9 mouse cellular contexts compared by ENCODE assay signal in genomic region chr1:191186386-191186770, GRCm38 (mm10). TPM values are rescaled to one million over a fixed set of nuclear protein-coding genes. Genes with fewer than 3 reads are reported as not detected.
DNase-seq lines count a peak whose midpoint lies in the region; ATAC-seq and TF ChIP-seq lines count a peak whose summit lies in the region.
"Had no signal": no experiment of that assay in that cellular context is flagged by ENCODE, and none has a peak within 500 bp of the region (broad histone marks: within the 10 kb centered on the region; RNA-seq: fewer than 3 reads in every experiment).

No protein-coding gene starts in this region.

- TF ChIP-seq POLR2A in kidney, adult 2 months (IDR thresholded peaks at IDR 0.05; ENCODE audit: low read depth, low read length), result no peak
- TF ChIP-seq POLR2A in thymus, adult 2 months (IDR thresholded peaks at IDR 0.05; ENCODE audit: control insufficient read depth, extremely low read depth, insufficient read depth, low read length, poor library complexity), result no peak

- intact Hi-C loops in heart, postnatal 25 days (cut with DNase I), result no loop called here
- intact Hi-C loops in gastrocnemius, postnatal 14 days (cut with DNase I; ENCODE audit: low total_unique reads), result no loop called here

- H3K9ac ChIP-seq in lung, embryonic 16.5 days (ENCODE audit: low read length), result no peak overlapping the region
- no peak overlapping the region for H3K9ac ChIP-seq in stomach, postnatal 0 days (ENCODE audit: low read length)

- ATAC-seq in lung, embryonic 16.5 days (ENCODE audit: low read depth), result no peak
- no peak for ATAC-seq in stomach, postnatal 0 days (ENCODE audit: low FRiP score, low TSS enrichment)
- ATAC-seq in monocyte, adult 5-6 weeks (replicated peaks; ENCODE audit: insufficient number of reproducible peaks, low FRiP score, low TSS enrichment, poor library complexity, severe bottlenecking), result no peak

- H3K27ac ChIP-seq in kidney, adult 2 months (ENCODE audit: insufficient read depth, low read depth, low read length), result no peak overlapping the region
- no peak overlapping the region for H3K27ac ChIP-seq in lung, embryonic 16.5 days (ENCODE audit: low read length)
- peak overlapping the region; percentile 40 for H3K27ac ChIP-seq in stomach, postnatal 0 days (replicated peaks)
- no peak overlapping the region for H3K27ac ChIP-seq in thymus, adult 2 months (ENCODE audit: control insufficient read depth, insufficient read depth, low read length)

- no peaks in the 10 kb centered on the region for H3K36me3 ChIP-seq in kidney, adult 2 months (ENCODE audit: control insufficient read depth, insufficient read depth, low read length)
- no peaks in the 10 kb centered on the region for H3K36me3 ChIP-seq in lung, embryonic 16.5 days (ENCODE audit: control insufficient read depth, insufficient read depth, low read length)
- H3K36me3 ChIP-seq in stomach, postnatal 0 days (ENCODE audit: control insufficient read depth, insufficient read depth, low read length), result no peaks in the 10 kb centered on the region
- H3K36me3 ChIP-seq in thymus, adult 2 months (ENCODE audit: control insufficient read depth, insufficient read depth, low read length), result no peaks in the 10 kb centered on the region

- H3K4me3 ChIP-seq in kidney, adult 2 months (ENCODE audit: insufficient read depth, low read depth, low read length), result no peak overlapping the region
- H3K4me3 ChIP-seq in lung, embryonic 16.5 days (ENCODE audit: low read length), result peak overlapping the region; percentile 66; the same call in 1 of the 2 replicates
- H3K4me3 ChIP-seq in stomach, postnatal 0 days (ENCODE audit: low read depth, low read length), result no peak overlapping the region
- H3K4me3 ChIP-seq in thymus, adult 2 months (ENCODE audit: control insufficient read depth, insufficient read depth, low read length), result no peak overlapping the region

- 0 out of 2 replicates have a peak, but pooled peaks cover 1% of the 10 kb centered on the region for H3K27me3 ChIP-seq in kidney, adult 2 months (replicated peaks; ENCODE audit: control insufficient read depth, insufficient read depth, low read length)
- peaks cover 21% of the 10 kb centered on the region for H3K27me3 ChIP-seq in lung, embryonic 16.5 days (ENCODE audit: control insufficient read depth, insufficient read depth, low read depth, low read length)
- H3K27me3 ChIP-seq in stomach, postnatal 0 days (ENCODE audit: control insufficient read depth, insufficient read depth, low read length), result 0 out of 2 replicates have a peak, but pooled peaks cover 3% of the 10 kb centered on the region
- peaks cover 22% of the 10 kb centered on the region for H3K27me3 ChIP-seq in thymus, adult 2 months (ENCODE audit: control insufficient read depth, insufficient read depth, low read length)

- no peak for TF ChIP-seq CTCF in kidney, adult 2 months (conservative IDR thresholded peaks at IDR 0.05; ENCODE audit: insufficient read depth, insufficient read length, low read depth, low read length)
- TF ChIP-seq CTCF in stomach, postnatal 0 days (IDR thresholded peaks at IDR 0.05; ENCODE audit: low read depth), result 0 out of 2 replicates have a peak, but pooled peaks have one; percentile 26
- no peak for TF ChIP-seq CTCF in thymus, adult 2 months (IDR thresholded peaks at IDR 0.05; ENCODE audit: borderline replicate concordance, control insufficient read depth, extremely low read depth, insufficient read depth, low read length, poor library complexity)

- H3K4me2 ChIP-seq in lung, embryonic 16.5 days (ENCODE audit: low read depth, low read length), result peak overlapping the region; percentile 100
- H3K4me2 ChIP-seq in stomach, postnatal 0 days (replicated peaks; ENCODE audit: low read depth), result peak overlapping the region; percentile 91

- H3K9me3 ChIP-seq in lung, embryonic 16.5 days (ENCODE audit: control insufficient read depth, low read length), result no peaks in the 10 kb centered on the region
- no peaks in the 10 kb centered on the region for H3K9me3 ChIP-seq in stomach, postnatal 0 days (ENCODE audit: control insufficient read depth, low read length)

- no peak for TF ChIP-seq EP300 in stomach, postnatal 0 days (optimal IDR thresholded peaks at IDR 0.05)

- 21% methylated on average over 7 of the region's 7 CpGs for WGBS in kidney, adult 2 months
- WGBS in lung, embryonic 16.5 days, result 4% methylated on average over 7 of the region's 7 CpGs
- 4% methylated on average over 7 of the region's 7 CpGs for WGBS in stomach, postnatal 0 days
- WGBS in thymus, adult 2 months, result 30% methylated on average over 7 of the region's 7 CpGs

- peak; percentile 96 for DNase-seq in heart, adult 11 months
- DNase-seq in heart, postnatal 25 days (ENCODE audit: low spot score), result no peak
- peak; percentile 13 for DNase-seq in gastrocnemius, postnatal 14 days
- peak; percentile 38 for DNase-seq in kidney, adult 2 months
- peak; percentile 84 for DNase-seq in stomach, postnatal 0 days (ENCODE audit: low spot score)
- DNase-seq in thymus, adult 2 months, result no peak

- 0 out of 2 replicates have a peak, but pooled peaks cover 8% of the 10 kb centered on the region for H3K4me1 ChIP-seq in kidney, adult 2 months (ENCODE audit: control insufficient read depth, insufficient read depth, low read length)
- H3K4me1 ChIP-seq in lung, embryonic 16.5 days (replicated peaks; ENCODE audit: control insufficient read depth, insufficient read depth, low read length), result peaks cover 28% of the 10 kb centered on the region
- H3K4me1 ChIP-seq in stomach, postnatal 0 days (replicated peaks; ENCODE audit: control insufficient read depth, insufficient read depth), result no peaks in the 10 kb centered on the region
- H3K4me1 ChIP-seq in thymus, adult 2 months (replicated peaks; ENCODE audit: control insufficient read depth, insufficient read depth, low read length), result 0 out of 2 replicates have a peak, but pooled peaks cover 13% of the 10 kb centered on the region

RNA-seq across cellular contexts. Expression of gene Fam71a, which starts 21.8 kb away (rescaled TPM):
- total RNA-seq in heart, postnatal 25 days (2021), result not detected
- total RNA-seq in gastrocnemius, postnatal 14 days (2021), result not detected
- not detected in 2 replicates for polyA plus RNA-seq in kidney, adult 2 months (2012; rRNA removed)
- not detected in 2 replicates for polyA plus RNA-seq in lung, embryonic 16.5 days (2015; fragmentation: Nextera tagmentation; extraction: Ambion mirVana)
- 0.04 TPM in 1 of 2 replicates, not detected in the other for polyA plus RNA-seq in stomach, postnatal 0 days (2015; fragmentation: Nextera tagmentation; extraction: Ambion mirVana)
- polyA plus RNA-seq in thymus, adult 2 months (2012; rRNA removed), result not detected in 2 replicates
- 0.21 to 3.1 TPM (median 1.3 TPM) in 3 replicates for total RNA-seq in monocyte, adult 5-6 weeks (2017)
- total RNA-seq: ES-E14 had no signal

RNA-seq across cellular contexts. Expression of gene Atf3, which starts 31.5 kb away (rescaled TPM):
- total RNA-seq in heart, postnatal 25 days (2021), result 1 to 10 TPM; 4.9 to 6.0 TPM
- 10 to 100 TPM in 1 of 2 experiments, 1 to 10 TPM in 1; 4.2 to 12.3 TPM for total RNA-seq in gastrocnemius, postnatal 14 days (2021)
- polyA plus RNA-seq in kidney, adult 2 months (2012; rRNA removed), result 1.2 and 1.5 TPM in 2 replicates
- polyA plus RNA-seq in lung, embryonic 16.5 days (2015; fragmentation: Nextera tagmentation; extraction: Ambion mirVana), result 3.9 and 4.3 TPM in 2 replicates
- polyA plus RNA-seq in stomach, postnatal 0 days (2015; fragmentation: Nextera tagmentation; extraction: Ambion mirVana), result 6.5 and 11.1 TPM in 2 replicates
- polyA plus RNA-seq in thymus, adult 2 months (2012; rRNA removed), result 3.2 and 4.2 TPM in 2 replicates
- 225 to 427 TPM (median 242 TPM) in 3 replicates for total RNA-seq in monocyte, adult 5-6 weeks (2017)

Comparison
In these comparisons a context has a peak if more than half of its experiments do, and no peak if none do; other contexts are left out.
1. DNase-seq: peak in heart, adult 11 months (single experiment), gastrocnemius, postnatal 14 days (single experiment), kidney, adult 2 months (single experiment) and stomach, postnatal 0 days (single experiment); none in heart, postnatal 25 days (single experiment) and thymus, adult 2 months (single experiment).